Mouse (Mus musculus) hindlimb bud, embryonic 11.5 days (tissue): ENCODE measurements around the gene Gm45337.
"Not testable (repeated sequence)": the region's sequence is repeated elsewhere in the genome, so short reads cannot be mapped to it uniquely, and the experiment has no call there.

Experiments used
- DNase-seq: peaks from one replicate; pipeline ENCODE4 v3.0.0-alpha.2; 2012; ENCODE audit warnings: low read depth, low spot score; ENCODE audit errors: extremely low spot score

The Gm45337 gene

DNA sequence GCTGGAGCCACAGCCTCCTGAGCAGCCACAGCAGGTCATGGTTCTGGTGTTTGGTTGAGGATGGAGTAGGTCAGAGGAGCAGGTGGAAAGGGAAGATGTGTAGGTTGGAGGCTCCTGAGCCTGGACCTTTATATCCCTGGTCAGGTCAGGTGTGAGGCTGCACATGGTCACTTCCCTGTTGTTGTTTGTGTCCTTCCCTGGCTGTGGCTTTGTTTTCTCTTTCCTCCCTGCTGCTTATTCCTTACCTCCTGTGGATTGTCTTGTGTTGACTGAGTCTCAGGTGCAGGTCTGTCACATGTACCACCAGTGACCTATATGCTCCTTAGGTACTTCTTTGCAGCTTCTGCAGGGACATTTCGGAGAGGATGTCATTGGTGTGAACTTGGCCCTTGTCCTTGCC lies at the start of gene Gm45337:
Gene Gm45337, minus strand, starts transcription at position 101 of the 400 bp plus-strand sequence.
- no peak for DNase-seq

DNA sequence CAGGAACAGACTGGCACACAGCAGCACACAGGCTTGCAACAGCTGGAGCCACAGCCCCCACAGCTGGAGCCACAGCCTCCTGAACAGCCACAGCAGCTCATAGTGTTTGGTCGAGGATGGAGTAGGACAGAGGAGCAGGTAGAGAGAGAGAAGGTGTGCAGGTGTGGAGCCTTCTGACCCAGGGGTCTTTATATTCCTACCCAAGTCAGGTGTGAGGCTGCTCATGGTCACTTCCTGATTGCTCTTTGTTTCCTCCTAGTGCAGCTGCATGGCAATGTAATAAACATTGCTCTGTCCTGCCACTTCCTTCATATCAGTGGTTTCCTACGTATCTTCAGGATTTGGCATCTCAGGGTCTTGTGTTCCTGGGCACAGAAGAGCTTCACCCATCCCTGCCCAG lies 45.9 kb upstream of the Gm45337 start, which contains the start of gene Gm10153:
Gene Gm10153, minus strand, starts transcription at position 101 of the 400 bp plus-strand sequence.
- DNase-seq = no peak

DNA sequence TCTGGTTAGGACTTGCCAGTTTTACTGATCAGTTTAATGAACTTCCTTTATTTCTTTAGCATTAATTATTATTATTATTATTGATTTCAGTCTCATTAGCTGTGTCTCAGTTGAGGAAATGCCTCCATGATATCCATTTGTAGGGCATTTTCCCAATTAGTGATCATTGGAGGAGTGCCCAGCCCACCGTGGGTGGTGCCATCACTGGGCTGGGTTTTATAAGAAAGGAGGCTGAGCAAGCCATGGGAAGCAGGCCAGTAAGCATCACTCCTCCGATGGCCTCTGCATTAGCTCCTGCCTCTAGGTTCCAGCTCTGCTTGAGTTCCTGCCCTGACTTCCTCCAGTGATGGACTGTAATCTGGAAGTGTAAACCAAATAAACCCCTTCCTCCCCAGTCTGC lies 43.7 kb upstream of the Gm45337 start:
- no peak for DNase-seq

DNA sequence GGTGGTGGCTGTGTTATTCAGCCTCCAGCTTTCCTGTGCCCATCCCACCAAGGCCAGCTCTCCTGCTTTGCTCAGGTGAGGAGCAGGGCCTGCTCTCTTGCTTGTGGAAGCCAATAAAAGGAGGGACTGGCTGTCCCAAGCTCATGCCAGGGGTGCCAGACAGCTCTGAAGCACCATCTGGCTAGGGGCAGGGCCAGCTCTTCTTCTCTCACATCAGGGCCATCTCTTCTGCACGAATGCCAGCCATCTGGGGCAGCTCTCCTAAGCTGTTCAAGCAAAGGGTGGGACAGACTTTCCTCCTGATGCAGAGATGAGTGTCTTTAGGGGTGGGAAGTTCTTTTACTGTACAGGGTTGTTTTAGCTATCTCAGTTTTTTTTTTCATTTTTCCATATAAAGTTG lies 36.6 kb upstream of the Gm45337 start:
- no peak for DNase-seq

DNA sequence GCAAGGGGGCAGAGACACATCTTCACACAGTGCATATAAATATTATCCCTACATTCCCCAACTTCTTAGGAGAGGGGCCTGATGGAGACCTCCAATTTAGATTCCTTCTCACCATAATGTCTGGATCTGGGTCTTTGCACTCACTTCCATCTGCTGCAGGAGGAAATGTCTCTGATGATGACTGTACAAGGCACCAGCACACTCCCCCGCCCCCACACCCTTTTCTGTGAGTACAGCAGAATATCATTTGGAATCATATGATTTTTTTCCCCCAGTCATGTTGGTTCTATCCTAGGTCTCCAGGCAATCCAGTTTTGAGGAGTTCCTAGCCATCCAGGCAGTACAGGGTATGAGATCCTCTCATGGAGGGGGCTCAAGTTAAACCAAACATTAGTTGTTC lies 34.3 kb upstream of the Gm45337 start:
- no peak for DNase-seq

DNA sequence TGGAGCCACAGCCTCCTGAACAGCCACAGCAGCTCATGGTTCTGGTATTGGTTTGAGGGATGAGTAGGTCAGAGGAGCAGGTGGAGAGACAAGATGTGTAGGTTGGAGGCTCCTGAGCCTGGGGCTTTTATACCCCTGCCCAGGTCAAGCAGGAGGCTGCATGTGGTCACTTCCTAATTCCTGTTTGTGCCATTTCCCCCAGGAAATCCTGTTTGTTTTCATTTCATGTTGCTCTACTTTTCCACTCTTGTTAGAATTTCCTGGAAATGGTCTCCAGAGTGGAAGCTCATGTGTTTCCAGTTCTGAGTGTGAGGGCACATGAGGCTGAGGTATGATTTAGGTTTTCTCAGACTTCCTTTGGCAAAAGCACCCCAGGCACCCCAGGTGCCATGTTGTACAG lies 31.5 kb upstream of the Gm45337 start, which contains the start of gene Krtap5-2:
Gene Krtap5-2, minus strand, starts transcription at position 101 of the 400 bp plus-strand sequence.
- DNase-seq = not testable (repeated sequence)

DNA sequence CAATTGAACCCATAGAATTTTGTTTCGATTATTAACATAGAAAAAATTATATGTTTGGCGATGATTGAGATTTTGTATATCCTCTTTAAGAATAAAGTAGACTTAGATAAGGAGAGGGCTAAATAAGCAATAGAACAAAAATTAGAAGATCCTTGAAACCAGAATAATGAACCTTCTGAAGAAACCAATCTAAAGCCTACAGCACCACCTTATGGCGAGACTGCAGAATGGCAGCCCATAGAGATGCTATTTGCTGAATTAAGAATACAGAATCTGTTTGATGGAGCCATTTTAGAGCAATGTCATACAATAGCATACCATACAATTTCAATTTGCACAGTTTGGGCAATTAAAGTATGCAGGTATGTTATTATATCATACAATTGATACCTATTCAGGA lies 25.4 kb upstream of the Gm45337 start:
- DNase-seq = no peak

DNA sequence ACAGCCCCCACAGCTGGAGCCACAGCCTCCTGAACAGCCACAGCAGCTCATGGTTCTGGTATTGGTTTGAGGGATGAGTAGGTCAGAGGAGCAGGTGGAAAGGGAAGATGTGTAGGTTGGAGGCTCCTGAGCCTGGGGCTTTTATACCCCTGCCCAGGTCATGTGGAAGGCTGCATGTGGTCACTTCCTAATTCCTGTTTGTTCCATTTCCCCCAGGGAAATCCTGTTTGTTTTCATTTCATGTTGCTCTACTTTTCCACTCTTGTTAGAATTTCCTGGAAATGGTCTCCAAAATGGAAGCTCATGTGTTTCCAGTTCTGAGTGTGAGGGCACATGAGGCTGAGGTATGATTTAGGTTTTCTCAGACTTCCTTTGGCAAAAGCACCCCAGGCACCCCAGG lies 21.2 kb upstream of the Gm45337 start, which contains the start of gene Gm4553:
Gene Gm4553, minus strand, starts transcription at position 101 of the 400 bp plus-strand sequence.
- not testable (repeated sequence) for DNase-seq

DNA sequence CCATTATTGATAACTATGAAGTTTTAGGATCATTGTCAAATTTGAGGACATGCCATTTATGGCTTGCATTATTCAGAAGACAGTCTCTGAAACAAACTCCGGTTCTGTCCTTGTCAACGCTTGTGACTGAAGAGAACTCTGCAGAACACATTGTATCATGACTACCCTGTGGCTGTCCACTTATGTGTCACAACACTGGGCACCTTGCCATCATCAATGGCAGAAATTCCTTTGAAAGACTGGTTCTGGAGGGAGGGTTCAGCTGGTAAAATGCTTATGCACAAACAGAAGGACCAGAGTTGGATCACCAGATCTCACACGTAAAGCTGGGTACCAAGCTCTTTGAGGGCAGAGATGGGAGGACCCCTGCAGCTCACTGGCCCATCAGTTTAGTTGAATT lies 15.0 kb upstream of the Gm45337 start:
- no peak for DNase-seq

DNA sequence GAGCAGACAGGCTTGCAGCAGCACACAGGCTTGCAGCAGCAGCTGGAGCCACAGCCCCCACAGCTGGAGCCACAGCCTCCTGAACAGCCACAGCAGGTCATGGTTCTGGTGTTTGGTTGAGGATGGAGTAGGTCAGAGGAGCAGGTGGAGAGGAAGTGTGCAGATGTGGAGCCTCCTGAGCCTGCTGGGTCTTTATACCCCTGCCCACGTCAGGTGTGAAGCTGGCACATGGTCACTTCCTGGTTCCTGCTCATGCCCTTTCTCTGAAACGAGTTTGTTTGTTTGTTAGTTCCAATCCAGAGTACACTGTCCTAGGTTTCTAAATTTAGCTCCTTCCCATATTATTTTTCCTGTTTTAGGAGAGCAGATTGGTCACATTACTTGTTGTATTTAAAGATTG lies 12.6 kb upstream of the Gm45337 start, which contains the start of gene Gm29735:
Gene Gm29735, minus strand, starts transcription at position 101 of the 400 bp plus-strand sequence.
- DNase-seq = not testable (repeated sequence)

DNA sequence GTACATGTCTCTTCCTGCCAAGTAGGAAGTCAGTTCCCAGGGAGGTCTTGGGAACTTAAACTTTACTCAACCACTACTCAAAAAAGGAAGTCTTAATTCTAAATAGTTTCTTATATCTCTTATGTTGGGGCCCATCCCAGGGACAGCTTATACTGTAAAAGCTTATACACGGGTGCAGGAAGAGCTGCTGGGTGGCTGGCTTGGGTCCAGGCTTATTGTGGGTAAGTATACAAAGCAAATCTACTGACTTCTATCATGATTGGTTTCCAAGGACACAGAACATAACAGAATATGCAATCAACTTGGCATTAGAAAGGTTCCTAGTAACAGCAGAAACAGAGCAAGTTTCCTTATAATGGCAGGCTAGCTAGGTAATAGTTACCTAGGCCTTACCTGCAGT lies 10.9 kb upstream of the Gm45337 start:
- DNase-seq = no peak

DNA sequence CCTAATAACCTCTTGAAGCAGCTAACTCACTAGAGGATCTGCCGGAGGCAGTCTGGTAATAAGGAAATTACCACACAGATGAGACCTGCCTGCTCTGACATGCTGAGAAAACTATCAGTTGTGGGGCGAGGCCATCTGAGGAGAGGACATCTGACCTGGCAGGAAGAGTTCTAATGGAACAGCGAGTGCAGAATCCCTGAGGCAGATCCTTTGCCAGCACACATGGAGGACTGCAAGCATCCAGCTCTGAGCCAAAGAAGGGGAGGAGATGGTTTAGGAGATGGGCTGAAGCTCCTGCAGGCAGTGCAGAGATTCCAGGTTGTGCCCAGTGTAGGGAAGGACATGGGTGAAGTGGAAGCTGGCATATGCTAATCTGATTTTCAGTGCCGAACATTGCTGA lies 7.8 kb upstream of the Gm45337 start:
- no peak for DNase-seq

DNA sequence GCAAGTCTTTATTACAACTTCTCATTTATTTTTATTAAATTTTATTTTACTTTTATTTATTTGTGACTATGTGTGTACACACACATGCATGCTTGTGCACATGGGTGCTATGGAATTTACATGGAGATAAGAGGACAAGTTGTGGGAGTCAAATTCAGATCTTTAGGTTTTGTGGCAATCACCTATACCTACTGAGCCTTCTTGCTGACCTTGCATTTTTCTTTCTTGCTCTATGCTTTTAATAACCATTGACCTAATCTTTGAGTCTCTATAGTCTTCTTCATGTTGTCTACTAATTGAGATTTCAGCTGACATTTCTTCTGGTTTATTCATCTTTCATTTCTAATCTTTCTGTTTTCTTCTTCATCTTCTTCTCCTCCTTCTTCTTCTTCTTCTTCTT lies 4.2 kb upstream of the Gm45337 start:
- DNase-seq = no peak

DNA sequence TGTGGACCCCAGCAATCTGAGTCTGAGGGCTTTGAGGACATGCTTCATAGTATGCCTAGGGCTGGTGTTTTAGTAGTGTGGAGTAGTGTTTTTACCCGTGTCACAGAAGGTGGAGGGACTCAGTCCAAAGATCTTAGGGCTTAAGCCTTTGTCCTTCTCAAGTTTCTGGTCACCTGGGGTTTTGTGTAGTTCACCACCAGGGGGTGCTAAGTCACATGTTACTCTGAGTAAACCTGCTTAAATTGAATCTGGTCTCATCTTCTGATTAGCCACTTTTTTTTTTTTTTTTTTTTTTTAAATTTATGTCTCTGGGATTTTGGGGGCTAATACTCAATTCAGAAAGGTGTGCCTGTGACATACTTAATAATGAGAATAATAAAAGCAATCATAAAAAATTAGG lies 1.6 kb upstream of the Gm45337 start:
- no peak for DNase-seq

DNA sequence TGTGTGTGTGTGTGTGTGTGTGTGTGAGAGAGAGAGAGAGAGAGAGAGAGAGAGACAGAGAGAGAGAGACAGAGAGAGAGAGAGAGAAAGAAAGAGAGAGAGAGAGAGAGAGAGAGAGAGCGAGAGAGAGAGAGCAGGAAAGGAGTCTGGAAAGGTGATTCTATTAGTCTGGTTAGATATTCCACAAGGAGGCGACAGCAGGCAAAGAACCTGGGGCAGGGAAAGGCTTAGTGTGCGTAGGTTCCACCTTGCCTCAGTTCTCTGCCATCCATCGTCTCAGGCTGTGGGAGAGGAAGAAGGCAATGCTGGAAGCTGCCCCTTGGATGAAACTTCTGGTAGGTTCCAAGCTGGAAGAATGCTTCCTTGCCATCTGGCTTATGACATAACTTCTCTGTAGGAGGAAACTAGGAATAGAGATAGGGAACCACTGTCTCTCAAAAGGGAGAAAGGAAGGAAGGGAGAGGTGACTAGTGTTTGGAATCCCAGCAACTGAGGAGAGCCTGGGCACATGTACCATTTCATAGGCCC lies 1.1 kb upstream of the Gm45337 start:
- DNase-seq = no peak

DNA sequence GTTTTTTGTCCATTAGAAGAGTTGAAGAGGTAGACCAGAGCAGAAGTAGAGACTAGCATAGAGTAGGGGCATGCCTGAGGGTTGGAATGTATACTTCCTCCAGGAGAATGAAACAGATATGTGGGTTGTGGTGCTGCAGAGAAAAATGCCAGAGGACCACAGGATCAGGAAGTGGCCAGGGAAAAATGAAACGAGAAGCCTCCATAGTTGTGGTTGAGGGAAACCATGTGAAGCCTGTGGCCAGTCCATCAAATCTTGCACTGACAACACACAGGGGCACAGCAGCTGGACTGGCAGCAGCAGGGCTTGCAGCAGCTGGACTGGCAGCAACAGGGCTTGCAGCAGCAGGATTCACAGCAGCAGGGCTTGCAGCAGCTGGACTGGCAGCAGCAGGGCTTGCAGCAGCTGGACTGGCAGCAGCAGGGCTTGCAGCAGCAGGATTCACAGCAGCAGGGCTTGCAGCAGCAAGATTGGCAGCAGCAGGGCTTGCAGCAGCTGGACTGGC lies 849 bp downstream of the Gm45337 start:
- DNase-seq = not testable (repeated sequence)

DNA sequence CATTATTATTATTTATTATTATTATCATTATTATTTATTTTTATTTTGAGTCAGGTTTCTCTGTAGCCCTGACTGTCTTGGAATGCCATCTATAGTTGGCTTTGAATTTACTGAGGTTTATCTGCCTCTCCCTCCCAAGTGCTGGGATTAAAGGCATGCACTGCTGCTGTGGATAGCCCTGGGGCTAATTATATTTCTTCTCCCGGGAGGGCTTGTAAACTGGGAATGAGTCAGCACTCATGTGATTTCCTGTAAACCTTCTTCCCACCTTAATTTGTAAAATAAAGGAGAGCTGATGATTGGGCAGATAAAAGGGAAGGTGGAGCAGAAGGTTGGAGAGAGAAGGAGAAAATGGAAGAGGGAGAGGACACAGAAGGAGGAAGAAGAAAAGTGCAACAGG lies 3.7 kb downstream of the Gm45337 start:
- DNase-seq = no peak

DNA sequence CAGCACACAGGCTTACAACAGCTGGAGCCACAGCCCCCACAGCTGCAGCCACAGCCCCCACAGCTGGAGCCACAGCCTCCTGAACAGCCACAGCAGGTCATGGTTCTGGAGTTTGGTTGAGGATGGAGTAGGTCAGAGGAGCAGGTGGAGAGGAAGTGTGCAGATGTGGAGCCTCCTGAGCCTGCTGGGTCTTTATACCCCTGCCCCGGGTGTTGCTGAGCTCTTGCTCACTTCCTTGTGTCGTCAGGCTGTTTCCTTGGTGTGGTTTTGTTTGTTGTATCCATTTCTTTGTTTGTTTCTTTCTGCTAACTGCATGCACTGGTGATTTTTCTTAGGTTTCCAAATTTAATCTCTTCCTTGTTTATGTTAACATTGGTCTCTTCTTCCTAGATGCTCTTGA lies 8.5 kb downstream of the Gm45337 start, which contains the start of gene Gm39115:
Gene Gm39115, minus strand, starts transcription at position 101 of the 400 bp plus-strand sequence.
- not testable (repeated sequence) for DNase-seq

DNA sequence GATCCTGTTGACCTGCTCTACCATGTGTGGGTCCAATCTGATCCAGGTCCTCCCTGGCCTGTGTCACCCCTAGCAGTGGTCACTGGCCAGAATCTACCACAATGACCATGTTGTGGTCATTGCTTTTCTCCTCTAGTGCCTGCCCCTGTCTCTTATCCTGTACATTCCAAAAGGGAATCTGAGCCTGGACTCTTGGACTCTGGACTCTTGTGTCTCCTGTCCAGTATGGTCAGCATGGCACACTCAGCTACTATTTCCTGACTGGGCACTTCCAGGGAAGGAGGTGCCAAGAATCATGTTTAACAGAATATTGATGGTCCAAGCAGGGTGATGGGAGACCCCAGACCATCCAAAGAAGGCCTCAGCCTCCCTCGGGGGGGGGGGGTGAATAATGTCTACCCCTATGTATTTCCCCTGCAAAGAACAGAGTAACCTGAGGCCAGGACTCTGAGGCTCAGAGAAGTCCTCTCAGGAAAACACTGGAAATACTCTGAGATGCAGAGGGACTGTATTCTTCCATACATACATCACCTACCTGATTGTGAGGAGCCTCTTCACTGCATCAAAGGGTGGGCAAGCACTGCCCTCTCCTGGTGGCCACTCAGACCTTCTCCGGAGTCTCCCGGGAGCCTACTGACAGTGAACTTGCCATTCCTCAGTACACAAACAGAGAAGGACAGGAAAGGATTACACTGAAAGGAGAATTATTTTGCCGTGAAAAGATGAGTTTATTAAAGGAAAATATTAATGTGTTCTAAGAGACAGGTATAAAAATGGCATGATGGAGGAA lies 10.0 kb downstream of the Gm45337 start:
- no peak for DNase-seq

DNA sequence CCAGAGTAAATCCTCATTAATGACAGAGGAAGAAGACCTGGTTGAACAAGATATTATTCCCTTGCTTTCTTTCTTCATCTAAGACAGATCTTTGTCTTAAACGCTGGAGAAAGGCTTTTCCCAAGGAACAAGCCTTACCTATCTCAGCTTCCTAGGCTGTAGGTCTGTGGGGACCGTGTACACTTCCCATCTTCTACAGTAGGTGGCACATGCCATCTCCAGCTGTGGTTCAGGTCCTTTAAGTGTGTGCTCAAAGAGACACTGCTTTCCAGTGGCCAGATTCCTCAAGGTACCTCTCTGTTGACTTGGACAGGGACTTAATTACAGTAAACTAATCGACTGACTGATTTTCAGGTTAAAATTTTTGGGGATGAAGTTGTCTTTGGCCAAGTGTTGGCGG lies 15.6 kb downstream of the Gm45337 start:
- no peak for DNase-seq

DNA sequence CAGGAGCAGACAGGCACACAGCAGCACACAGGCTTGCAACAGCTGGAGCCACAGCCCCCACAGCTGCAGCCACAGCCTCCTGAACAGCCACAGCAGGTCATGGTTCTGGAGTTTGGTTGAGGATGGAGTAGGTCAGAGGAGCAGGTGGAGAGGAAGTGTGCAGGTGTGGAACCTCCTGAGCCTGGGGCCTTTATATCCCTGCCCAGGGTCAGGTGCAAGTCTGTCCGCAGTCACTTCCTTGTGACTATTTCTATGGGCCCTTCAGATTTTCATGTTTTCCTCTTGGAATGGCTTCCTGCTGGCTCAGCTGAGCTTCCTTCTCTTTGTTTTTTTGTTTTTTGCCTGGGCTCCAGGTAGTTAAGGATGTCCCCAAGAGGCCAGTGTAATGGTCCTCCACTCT lies 23.8 kb downstream of the Gm45337 start, which contains the start of gene Gm45618:
Gene Gm45618, minus strand, starts transcription at position 101 of the 400 bp plus-strand sequence.
- not testable (repeated sequence) for DNase-seq

DNA sequence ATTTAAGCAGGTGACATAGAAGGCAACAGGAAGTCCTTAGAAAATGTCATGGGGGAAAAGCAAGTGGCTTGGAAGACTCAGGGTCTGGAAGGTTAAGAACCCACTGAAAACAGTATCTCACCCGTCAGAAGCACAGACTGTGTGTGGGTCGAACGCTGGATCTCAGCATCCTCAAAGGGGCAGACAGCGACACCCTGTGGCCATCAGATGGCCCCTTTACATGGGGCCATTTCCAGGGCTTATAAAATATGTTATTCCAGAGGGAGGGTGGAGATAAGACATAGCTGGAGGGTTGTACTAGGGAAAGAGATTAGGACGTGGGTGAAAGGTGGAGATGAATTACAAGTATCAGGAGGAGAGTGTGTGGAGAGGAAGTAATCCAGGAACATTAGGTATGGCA lies 24.8 kb downstream of the Gm45337 start:
- no peak for DNase-seq
